Comparison of ENCODE assay signal across 9 mouse cellular contexts in the genomic region with DNA sequence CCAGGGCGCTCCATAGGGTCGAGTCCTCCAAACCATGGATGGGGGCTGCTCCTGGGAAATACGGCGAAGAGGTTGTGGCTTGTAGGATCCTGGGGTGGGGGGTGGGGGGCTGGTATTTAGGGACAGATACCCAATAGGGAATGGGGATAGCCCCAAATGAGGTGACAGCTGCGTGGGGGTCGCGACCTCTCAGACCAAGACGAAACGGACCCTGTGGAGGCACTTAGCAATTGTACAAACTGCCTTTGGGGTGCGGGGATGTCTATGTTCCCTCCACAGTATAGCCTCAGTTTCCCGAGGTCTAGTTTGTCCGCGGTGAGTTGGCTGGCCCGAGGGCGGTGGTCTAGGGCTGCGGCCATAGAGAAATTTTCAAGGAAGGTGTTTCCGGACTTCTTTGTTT. TPM values are rescaled to one million over a fixed set of nuclear protein-coding genes. Genes with fewer than 3 reads are reported as not detected.
DNase-seq lines count a peak whose midpoint lies in the region; ATAC-seq and TF ChIP-seq lines count a peak whose summit lies in the region.
"Had no signal": no experiment of that assay in that cellular context is flagged by ENCODE, and none has a peak within 500 bp of the region (broad histone marks: within the 10 kb centered on the region; RNA-seq: fewer than 3 reads in every experiment).

No protein-coding gene starts in this region.

- WGBS in kidney, embryonic 15.5 days = under 1% methylated on average over 17 of the region's 17 CpGs
- WGBS in forebrain, postnatal 0 days = 5% methylated on average over 17 of the region's 17 CpGs
- WGBS in limb, embryonic 14.5 days = 5% methylated on average over 17 of the region's 17 CpGs
- WGBS in neural tube, embryonic 12.5 days = under 1% methylated on average over 17 of the region's 17 CpGs

- H3K4me1 ChIP-seq in kidney, embryonic 15.5 days = peaks cover 53% of the 10 kb centered on the region
- peaks cover 9% of the 10 kb centered on the region; the same call in 1 of the 2 replicates for H3K4me1 ChIP-seq in forebrain, postnatal 0 days (ENCODE audit: insufficient read depth)
- H3K4me1 ChIP-seq in limb, embryonic 14.5 days (ENCODE audit: control insufficient read depth, insufficient read depth, low read length) = peaks cover 5% of the 10 kb centered on the region
- peaks cover 41% of the 10 kb centered on the region for H3K4me1 ChIP-seq in neural tube, embryonic 12.5 days

- H3K4me2 ChIP-seq in kidney, embryonic 15.5 days = peak overlapping the region; percentile 76
- H3K4me2 ChIP-seq in forebrain, postnatal 0 days (ENCODE audit: low read depth) = peak overlapping the region; percentile 82
- peak overlapping the region; percentile 79 for H3K4me2 ChIP-seq in limb, embryonic 14.5 days (replicated peaks; ENCODE audit: low read depth, low read length, severe bottlenecking)
- peak overlapping the region; percentile 81 for H3K4me2 ChIP-seq in neural tube, embryonic 12.5 days (replicated peaks)

- H3K27me3 ChIP-seq in kidney, embryonic 15.5 days = peaks cover 50% of the 10 kb centered on the region
- peaks cover 15% of the 10 kb centered on the region for H3K27me3 ChIP-seq in forebrain, postnatal 0 days (ENCODE audit: insufficient read depth, low read length)
- peaks cover 8% of the 10 kb centered on the region; the same call in 1 of the 2 replicates for H3K27me3 ChIP-seq in limb, embryonic 14.5 days (ENCODE audit: control insufficient read depth, insufficient read depth, low read length)
- H3K27me3 ChIP-seq in neural tube, embryonic 12.5 days (replicated peaks) = 0 out of 2 replicates have a peak, but pooled peaks cover 7% of the 10 kb centered on the region

- H3K4me3 ChIP-seq in kidney, embryonic 15.5 days (replicated peaks) = peak overlapping the region; percentile 75
- H3K4me3 ChIP-seq in forebrain, postnatal 0 days (ENCODE audit: low read depth, low read length) = 0 out of 2 replicates have a peak overlapping the region, but pooled peaks have one; percentile 51
- H3K4me3 ChIP-seq in limb, embryonic 14.5 days (replicated peaks; ENCODE audit: low read length) = peak overlapping the region; percentile 68
- peak overlapping the region; percentile 83 for H3K4me3 ChIP-seq in neural tube, embryonic 12.5 days

- H3K27ac ChIP-seq in kidney, embryonic 15.5 days = peak overlapping the region; percentile 99
- H3K27ac ChIP-seq in forebrain, postnatal 0 days (ENCODE audit: low read depth, low read length) = peak overlapping the region; percentile 40
- H3K27ac ChIP-seq in limb, embryonic 14.5 days (replicated peaks; ENCODE audit: low read depth, low read length) = peak overlapping the region; percentile 98
- H3K27ac ChIP-seq in neural tube, embryonic 12.5 days = peak overlapping the region; percentile 79

- peak overlapping the region; percentile 90 for H3K9ac ChIP-seq in kidney, embryonic 15.5 days
- no peak overlapping the region for H3K9ac ChIP-seq in forebrain, postnatal 0 days
- peak overlapping the region; percentile 97 for H3K9ac ChIP-seq in limb, embryonic 14.5 days (ENCODE audit: low read depth, low read length, severe bottlenecking)
- peak overlapping the region; percentile 98 for H3K9ac ChIP-seq in neural tube, embryonic 12.5 days

- H3K36me3 ChIP-seq in kidney, embryonic 15.5 days = no peaks in the 10 kb centered on the region
- H3K36me3 ChIP-seq in forebrain, postnatal 0 days (ENCODE audit: insufficient read depth) = no peaks in the 10 kb centered on the region
- no peaks in the 10 kb centered on the region for H3K36me3 ChIP-seq in limb, embryonic 14.5 days (ENCODE audit: control insufficient read depth, insufficient read depth, low read length)
- no peaks in the 10 kb centered on the region for H3K36me3 ChIP-seq in neural tube, embryonic 12.5 days

- no peak for DNase-seq in kidney, adult 8-10 months
- peak; percentile 21 for DNase-seq in forebrain, postnatal 0 days
- DNase-seq in limb, embryonic 14.5 days (ENCODE audit: low spot score) = no peak
- DNase-seq in right cerebral cortex, postnatal 10 days (ENCODE audit: low spot score in 2 of 2) = no peak
- no peak for DNase-seq in cerebellum, adult 11-12 months
- DNase-seq: gastrocnemius, postnatal 25 days had no signal

- TF ChIP-seq POLR2A in limb, embryonic 14.5 days (IDR thresholded peaks at IDR 0.05; ENCODE audit: borderline replicate concordance, extremely low read depth, insufficient read depth, insufficient read length) = no peak

- no peak for TF ChIP-seq CTCF in forebrain, postnatal 0 days (IDR thresholded peaks at IDR 0.05; ENCODE audit: low read depth)

- ATAC-seq in kidney, embryonic 15.5 days (replicated peaks; ENCODE audit: low FRiP score) = no peak
- ATAC-seq in forebrain, postnatal 0 days = no peak
- ATAC-seq in limb, embryonic 14.5 days (ENCODE audit: low FRiP score, low read depth) = no peak
- no peak for ATAC-seq in neural tube, embryonic 12.5 days (ENCODE audit: low FRiP score, low read depth)
- no peak for ATAC-seq in frontal cortex, adult (ENCODE audit: low TSS enrichment)

- H3K9me3 ChIP-seq in kidney, embryonic 15.5 days (replicated peaks) = no peaks in the 10 kb centered on the region
- no peaks in the 10 kb centered on the region for H3K9me3 ChIP-seq in forebrain, postnatal 0 days (ENCODE audit: low read length)
- H3K9me3 ChIP-seq in limb, embryonic 14.5 days (ENCODE audit: control insufficient read depth, low read length) = no peaks in the 10 kb centered on the region
- H3K9me3 ChIP-seq in neural tube, embryonic 12.5 days = no peaks in the 10 kb centered on the region

RNA-seq across cellular contexts. Expression of gene Sall1, which starts 1.8 kb away (rescaled TPM):
- 42.4 TPM in 2 replicates for polyA plus RNA-seq in kidney, embryonic 15.5 days (2015; fragmentation: Nextera tagmentation; extraction: Ambion mirVana)
- 9.3 and 11.1 TPM in 2 replicates for total RNA-seq in forebrain, postnatal 0 days (2014; rRNA removed)
- 3.1 and 4.7 TPM in 2 replicates for polyA plus RNA-seq in forebrain, postnatal 0 days (2015; fragmentation: Nextera tagmentation; extraction: Ambion mirVana)
- 13.6 and 17.9 TPM in 2 replicates for polyA plus RNA-seq in limb, embryonic 14.5 days (2012; rRNA removed)
- polyA plus RNA-seq in limb, embryonic 14.5 days (2014; fragmentation: Nextera tagmentation; extraction: Ambion mirVana) = 8.4 and 11.2 TPM in 2 replicates
- polyA plus RNA-seq in neural tube, embryonic 12.5 days (2016; fragmentation: Nextera tagmentation; extraction: Ambion mirVana) = 26.0 and 26.6 TPM in 2 replicates
- total RNA-seq: gastrocnemius, postnatal 25 days had no signal

Comparison
In these comparisons a context has a peak if more than half of its experiments do, and no peak if none do; other contexts are left out.
1. H3K27ac ChIP-seq: peak in every context shown above with its lines; median percentile 99 in kidney, embryonic 15.5 days; 98 in limb, embryonic 14.5 days; 79 in neural tube, embryonic 12.5 days; 40 in forebrain, postnatal 0 days.